Mouse (Mus musculus) CH12.LX (cell line): ENCODE measurements around the gene Abracl. TPM values are rescaled to one million over a fixed set of nuclear protein-coding genes. Genes with fewer than 3 reads are reported as not detected.

ENCODE experiments used
- DNase-seq: peaks from one replicate; pipeline ENCODE4 v3.0.0-alpha.2; 2013; ENCODE audit errors: extremely low read depth
- H3K27ac ChIP-seq: 2 replicates; pipeline ENCODE4 v1.5.1; 2012; ENCODE audit warnings: low read depth, mild to moderate bottlenecking, control low read depth, moderate library complexity; ENCODE audit not compliant: insufficient read depth
- H3K27me3 ChIP-seq: replicated peaks from 2 replicates; pipeline ENCODE3; 2012; ENCODE audit warnings: inconsistent platforms
- H3K36me3 ChIP-seq, 2 experiments: replicated peaks in 1 of 2; 2 replicates each; pipeline versions ENCODE3 to v1.6.1; 2012; ENCODE audit warnings: inconsistent platforms in 1 of 2, low read length in 1 of 2, mild to moderate bottlenecking in 1 of 2, mixed read lengths in 1 of 2, moderate library complexity in 1 of 2; ENCODE audit not compliant: control insufficient read depth in 1 of 2, insufficient read depth in 1 of 2
- H3K4me1 ChIP-seq, 2 experiments: 2 replicates each; pipeline ENCODE4 v1.6.1; 2012; ENCODE audit warnings: inconsistent platforms in 1 of 2, moderate library complexity in 1 of 2; ENCODE audit not compliant: insufficient read depth in 2 of 2, control insufficient read depth in 1 of 2
- H3K4me2 ChIP-seq: 2 replicates; pipeline ENCODE4 v1.6.1; 2012; ENCODE audit warnings: low read depth, mild to moderate bottlenecking, control low read depth; ENCODE audit not compliant: poor library complexity, insufficient read depth, severe bottlenecking
- H3K4me3 ChIP-seq, 3 experiments: fragments of 150-350 bp in 1 of 3; sonication (generic) in 1 of 3; replicated peaks in 1 of 3; 2 replicates each; pipeline versions ENCODE3 to v1.5.1; 2011 to 2012; ENCODE audit warnings: low read depth in 2 of 3, low read length in 2 of 3, mild to moderate bottlenecking in 2 of 3, moderate library complexity in 2 of 3, control low read depth in 1 of 3, improper control_type of control experiment in 1 of 3, inconsistent platforms in 1 of 3, mixed read lengths in 1 of 3; ENCODE audit not compliant: poor library complexity in 1 of 3
- H3K79me2 ChIP-seq: replicated peaks from 2 replicates; pipeline ENCODE4 v1.6.1; 2012; ENCODE audit warnings: mild to moderate bottlenecking, moderate library complexity; ENCODE audit not compliant: control insufficient read depth, poor library complexity, insufficient read depth, severe bottlenecking; ENCODE audit errors: extremely low read depth
- H3K9ac ChIP-seq: 2 replicates; pipeline ENCODE4 v1.6.1; 2012; ENCODE audit warnings: low read depth, mild to moderate bottlenecking, control low read depth, moderate library complexity; ENCODE audit not compliant: insufficient read depth
- H3K9me3 ChIP-seq: replicated peaks from 2 replicates; pipeline ENCODE3; 2012; ENCODE audit warnings: low read length, inconsistent platforms, mixed read lengths
- BHLHE40 ChIP-seq: IDR thresholded peaks from 2 replicates; pipeline ENCODE4 v1.6.1; 2011; ENCODE audit warnings: mild to moderate bottlenecking, low read depth, low read length, improper control_type of control experiment
- CTCF ChIP-seq, 2 experiments: IDR thresholded peaks in 1 of 2; conservative IDR thresholded peaks in 1 of 2; 2 replicates each; pipeline ENCODE4 v1.5.1; 2011 to 2012; ENCODE audit warnings: low read depth in 2 of 2, low read length in 2 of 2, improper control_type of control experiment in 1 of 2, inconsistent platforms in 1 of 2, mild to moderate bottlenecking in 1 of 2, moderate library complexity in 1 of 2
- E2F4 ChIP-seq: IDR thresholded peaks from 2 replicates; pipeline ENCODE4 v1.6.1; 2011; ENCODE audit warnings: low read depth, low read length, improper control_type of control experiment; ENCODE audit not compliant: insufficient replicate concordance
- IRF4 ChIP-seq: IDR thresholded peaks from 2 replicates; pipeline ENCODE4 v1.6.1; 2014; ENCODE audit warnings: low read depth, mild to moderate bottlenecking, inconsistent platforms, low read length, improper control_type of control experiment
- JUN ChIP-seq: IDR thresholded peaks from 2 replicates; pipeline ENCODE4 v1.6.1; 2011; ENCODE audit warnings: low read depth, mild to moderate bottlenecking, low read length, improper control_type of control experiment, moderate library complexity; ENCODE audit not compliant: insufficient read depth
- JUND ChIP-seq: conservative IDR thresholded peaks from 2 replicates; pipeline ENCODE4 v1.6.1; 2011; ENCODE audit warnings: low read depth, low read length, improper control_type of control experiment
- KAT2A ChIP-seq: IDR thresholded peaks from 2 replicates; pipeline ENCODE4 v1.6.1; 2012; ENCODE audit warnings: low read length, improper control_type of control experiment, inconsistent platforms; ENCODE audit not compliant: insufficient replicate concordance
- MAZ ChIP-seq: IDR thresholded peaks from 2 replicates; pipeline ENCODE4 v1.6.1; 2012; ENCODE audit warnings: low read depth, mild to moderate bottlenecking, inconsistent platforms, low read length, improper control_type of control experiment, moderate library complexity
- MEF2A ChIP-seq: IDR thresholded peaks from 2 replicates; pipeline ENCODE4 v1.6.1; 2014; ENCODE audit warnings: low read depth, mild to moderate bottlenecking, inconsistent platforms, low read length, improper control_type of control experiment, borderline replicate concordance
- MXI1 ChIP-seq: IDR thresholded peaks from 2 replicates; pipeline ENCODE4 v1.6.1; 2011; ENCODE audit warnings: mild to moderate bottlenecking, low read depth, low read length, improper control_type of control experiment
- MYC ChIP-seq: IDR thresholded peaks from 2 replicates; pipeline ENCODE4 v1.6.1; 2011; ENCODE audit warnings: low read depth, mild to moderate bottlenecking, improper control_type of control experiment, low read length
- NRF1 ChIP-seq: IDR thresholded peaks from 2 replicates; pipeline ENCODE4 v1.6.1; 2014; ENCODE audit warnings: low read depth, mild to moderate bottlenecking, inconsistent platforms, low read length, improper control_type of control experiment, moderate library complexity
- PAX5 ChIP-seq: IDR thresholded peaks from 2 replicates; pipeline ENCODE4 v1.6.1; 2012; ENCODE audit warnings: low read length, inconsistent platforms, mixed read lengths
- POLR2A ChIP-seq: IDR thresholded peaks from 2 replicates; pipeline ENCODE4 v1.6.1; 2011; ENCODE audit warnings: low read depth, mild to moderate bottlenecking, improper control_type of control experiment, low read length
- SIN3A ChIP-seq: IDR thresholded peaks from 2 replicates; pipeline ENCODE4 v1.6.1; 2012; ENCODE audit warnings: low read length, improper control_type of control experiment, inconsistent platforms
- TBP ChIP-seq: conservative IDR thresholded peaks from 2 replicates; pipeline ENCODE4 v1.6.1; 2011; ENCODE audit warnings: low read depth, low read length, improper control_type of control experiment
- TCF12 ChIP-seq: IDR thresholded peaks from 2 replicates; pipeline ENCODE4 v1.6.1; 2014; ENCODE audit warnings: low read depth, mild to moderate bottlenecking, inconsistent platforms, low read length, improper control_type of control experiment
- USF1 ChIP-seq: IDR thresholded peaks from 2 replicates; pipeline ENCODE4 v1.6.1; 2014; ENCODE audit warnings: low read depth, mild to moderate bottlenecking, inconsistent platforms, low read length, improper control_type of control experiment
- USF2 ChIP-seq: conservative IDR thresholded peaks from 2 replicates; pipeline ENCODE4 v1.6.1; 2011; ENCODE audit warnings: low read depth, low read length, improper control_type of control experiment
- ZNF384 ChIP-seq: IDR thresholded peaks from 2 replicates; pipeline ENCODE4 v1.6.1; 2012; ENCODE audit warnings: low read depth, low read length, improper control_type of control experiment, inconsistent platforms
- dilution Hi-C: fragments of 300-500 bp; cut with MboI; formaldehyde crosslinking; loops from 2 replicates; pipeline ENCODE4 v1.14.3; 2020; ENCODE audit warnings: low sequenced_read_pairs; ENCODE audit not compliant: extremely low pct_unique_long_range_greater_than_20kb, extremely low pct_ligation_motif_present
- in situ Hi-C: fragments of 300-500 bp; cut with MboI; formaldehyde crosslinking; loops from 3 replicates; pipeline ENCODE4 v1.14.3; 2019; ENCODE audit warnings: low sequenced_read_pairs, low pct_ligation_motif_present, low pct_unique_long_range_greater_than_20kb, mixed read lengths
- polyA plus RNA-seq: library from polyadenylated mRNA; unstranded; fragments of >175 nt; gene quantifications from 2 replicates; pipeline ENCODE4 v1.2.1, GENCODE M21; 2012; ENCODE audit warnings: low read depth; ENCODE audit not compliant: insufficient read length
- total RNA-seq, 2 experiments: library from RNA; depleted of rRNA; stranded (reverse); fragments of 300-350 nt in 1 of 2; fragments of >200 nt in 1 of 2; gene quantifications; 2 replicates each; pipeline ENCODE4 v1.2.3; 2012 to 2014

The Abracl gene
- total and polyA plus RNA-seq, 3 experiments, result 86.1 to 226 (median 166) TPM

- in situ Hi-C loops (no loop called here), dilution Hi-C loops (no loop called here)
- H3K27me3 ChIP-seq, result no peaks in the 10 kb centered on the region
- H3K79me2 ChIP-seq, result no peaks in the 10 kb centered on the region
- no peaks in the 10 kb centered on the region for H3K36me3 ChIP-seq
- DNase-seq, result no peak
- no peak overlapping the region for H3K4me3 ChIP-seq
- H3K9ac ChIP-seq, result no peak overlapping the region
- TF ChIP-seq CTCF (conservative IDR thresholded peaks at IDR 0.05 in 1 of 2, IDR thresholded peaks at IDR 0.05 in 1 of 2; ENCODE audit: low read depth in 2 of 2, low read length in 2 of 2), result peak in 1 of 2 experiments; percentile 27; a peak in 2 of 4 replicates
- TF ChIP-seq PAX5, result no peak
- TF ChIP-seq TBP, result no peak
- no peak for TF ChIP-seq POLR2A
- TF ChIP-seq ZNF384, result peak; percentile 82
- TF ChIP-seq KAT2A, result no peak
- no peak overlapping the region for H3K27ac ChIP-seq
- no peak overlapping the region for H3K4me2 ChIP-seq
- H3K9me3 ChIP-seq, result no peaks in the 10 kb centered on the region
- peaks cover 2 to 12% of the 10 kb centered on the region in 2 experiments; a peak in 2 of 4 replicates for H3K4me1 ChIP-seq
These were observed 19.0 kb downstream of the Abracl start for GRCm38 (mm10) chr10:18003966-18004637.

GRCm38 (mm10) chr10:17990576-17990975 lies 32.5 kb downstream of the Abracl start:
- Histone ChIP-seq H3K36me3 (no peaks in the 10 kb centered on the region), H3K27ac (no peak overlapping the region), H3K9me3 (no peaks in the 10 kb centered on the region), H3K27me3 (no peaks in the 10 kb centered on the region), H3K4me1 (peaks cover 4 to 31% of the 10 kb centered on the region in 2 experiments; a peak in 2 of 4 replicates), H3K4me3 (no peak overlapping the region), H3K4me2 (no peak overlapping the region), H3K9ac (no peak overlapping the region), H3K79me2 (no peaks in the 10 kb centered on the region)
- dilution Hi-C loops, result no loop called here
- DNase-seq, result no peak
- in situ Hi-C loops, result no loop called here
- TF ChIP-seq JUND (no peak), BHLHE40 (no peak), POLR2A (no peak), TCF12 (no peak), IRF4 (no peak), SIN3A (no peak), E2F4 (no peak), USF2 (no peak), MYC (no peak), MAZ (no peak), JUN (no peak), PAX5 (no peak), MXI1 (no peak), MEF2A (no peak), USF1 (no peak), NRF1 (no peak)
